Mouse (Mus musculus) kidney, embryonic 16.5 days (tissue): ENCODE measurements around the gene Hba-a1. TPM values are rescaled to one million over a fixed set of nuclear protein-coding genes. Genes with fewer than 3 reads are reported as not detected.
"Not testable (repeated sequence)": the region's sequence is repeated elsewhere in the genome, so short reads cannot be mapped to it uniquely, and the experiment has no call there.

Source experiments
- ATAC-seq: fragments of 200-750 bp; cut with Nextera tagmentation; 2 replicates; pipeline ENCODE4 v1.8.0; 2017; ENCODE audit warnings: moderate TSS enrichment; ENCODE audit not compliant: low FRiP score, low TSS enrichment
- H3K27ac ChIP-seq: fragments of 300-500 bp; sonication (generic); 2 replicates; pipeline ENCODE4 v1.5.1; 2014; ENCODE audit warnings: low read length
- H3K27me3 ChIP-seq: fragments of 300-500 bp; sonication (generic); 2 replicates; pipeline ENCODE4 v1.6.1; 2014; ENCODE audit warnings: low read length, control low read depth, mixed read lengths; ENCODE audit not compliant: insufficient read depth
- H3K36me3 ChIP-seq: fragments of 300-500 bp; sonication (generic); 2 replicates; pipeline ENCODE4 v1.6.1; 2014; ENCODE audit warnings: low read length, control low read depth, mixed read lengths; ENCODE audit not compliant: insufficient read depth
- H3K4me1 ChIP-seq: fragments of 300-500 bp; sonication (generic); 2 replicates; pipeline ENCODE4 v1.6.1; 2014; ENCODE audit warnings: low read length, control low read depth, mixed read lengths; ENCODE audit not compliant: insufficient read depth
- H3K4me2 ChIP-seq: fragments of 300-500 bp; sonication (generic); replicated peaks from 2 replicates; pipeline ENCODE4 v1.6.1; 2014; ENCODE audit warnings: low read depth, low read length
- H3K4me3 ChIP-seq: fragments of 300-500 bp; sonication (generic); 2 replicates; pipeline ENCODE4 v1.5.1; 2014; ENCODE audit warnings: mild to moderate bottlenecking, low read length
- H3K9ac ChIP-seq: fragments of 300-500 bp; sonication (generic); replicated peaks from 2 replicates; pipeline ENCODE4 v1.6.1; 2014; ENCODE audit warnings: low read length
- H3K9me3 ChIP-seq: fragments of 300-500 bp; sonication (generic); 2 replicates; pipeline ENCODE4 v1.6.1; 2016; ENCODE audit warnings: low read length, control low read depth
- WGBS: fragments of 180-500 bp; shearing (Covaris S2); extraction: QIAGEN DNeasy Blood & Tissue Kit; methylation state at CpG from one replicate; pipeline ENCODE4 v1.1.7; 2014; 5-methylcytosine and 5-hydroxymethylcytosine counted together
- polyA plus RNA-seq: library from polyadenylated mRNA; unstranded; fragments of >200 nt; fragmentation: Nextera tagmentation; extraction: Ambion mirVana; gene quantifications from 2 replicates; pipeline ENCODE4 v1.2.1, GENCODE M21; 2015

The Hba-a1 gene
- polyA plus RNA-seq = 4,198 and 4,493 TPM in 2 replicates

GRCm38 (mm10) chr11:32283091-32283777 lies at the start of gene Hba-a1:
TSS of gene Hba-a1 (plus strand) at chr11:32283511.
- not testable (repeated sequence) for ATAC-seq, H3K4me1 ChIP-seq, H3K4me2 ChIP-seq, H3K9me3 ChIP-seq, H3K4me3 ChIP-seq, H3K9ac ChIP-seq, H3K27ac ChIP-seq, H3K27me3 ChIP-seq, H3K36me3 ChIP-seq
- 43% methylated on average over 1 of the region's 5 CpGs for WGBS

GRCm38 (mm10) chr11:32233895-32234294 lies 49.4 kb upstream of the Hba-a1 start:
- H3K9ac ChIP-seq = no peak overlapping the region
- no peak overlapping the region for H3K4me3 ChIP-seq
- no peak overlapping the region for H3K4me2 ChIP-seq
- H3K4me1 ChIP-seq = peaks cover 13% of the 10 kb centered on the region
- H3K36me3 ChIP-seq = peaks cover 44% of the 10 kb centered on the region
- H3K27ac ChIP-seq = no peak overlapping the region
- 97% methylated on average over 3 of the region's 3 CpGs for WGBS
- H3K27me3 ChIP-seq = no peaks in the 10 kb centered on the region
- no peaks in the 10 kb centered on the region for H3K9me3 ChIP-seq
- ATAC-seq = no peak

GRCm38 (mm10) chr11:32234816-32235485 lies 48.4 kb upstream of the Hba-a1 start:
- Histone ChIP-seq H3K36me3 (peaks cover 44% of the 10 kb centered on the region), H3K4me2 (no peak overlapping the region), H3K27me3 (no peaks in the 10 kb centered on the region), H3K27ac (peak overlapping the region; percentile 59; the same call in 1 of the 2 replicates), H3K9me3 (no peaks in the 10 kb centered on the region), H3K4me3 (no peak overlapping the region), H3K9ac (no peak overlapping the region), H3K4me1 (peaks cover 13% of the 10 kb centered on the region)
- no peak for ATAC-seq
- WGBS = 81% methylated on average over 6 of the region's 6 CpGs

- Histone ChIP-seq H3K4me1 (peaks cover 13% of the 10 kb centered on the region), H3K36me3 (peaks cover 45% of the 10 kb centered on the region), H3K27ac (peak overlapping the region; percentile 59), H3K27me3 (no peaks in the 10 kb centered on the region), H3K4me3 (no peak overlapping the region), H3K9ac (no peak overlapping the region), H3K9me3 (no peaks in the 10 kb centered on the region), H3K4me2 (no peak overlapping the region)
- 59% methylated on average over 3 of the region's 3 CpGs for WGBS
- ATAC-seq = no peak
These were observed 47.7 kb upstream of the Hba-a1 start for GRCm38 (mm10) chr11:32235646-32236045.

- 69% methylated on average over 2 of the region's 2 CpGs for WGBS
- H3K4me2 ChIP-seq = no peak overlapping the region
- no peak overlapping the region for H3K9ac ChIP-seq
- H3K27me3 ChIP-seq = no peaks in the 10 kb centered on the region
- no peak for ATAC-seq
- H3K27ac ChIP-seq = peak overlapping the region; percentile 29; the same call in 1 of the 2 replicates
- no peaks in the 10 kb centered on the region for H3K9me3 ChIP-seq
- peaks cover 13% of the 10 kb centered on the region for H3K4me1 ChIP-seq
- no peak overlapping the region for H3K4me3 ChIP-seq
- H3K36me3 ChIP-seq = peaks cover 42% of the 10 kb centered on the region
These were observed 47.2 kb upstream of the Hba-a1 start for GRCm38 (mm10) chr11:32236132-32236531.

GRCm38 (mm10) chr11:32236712-32237410 lies 46.5 kb upstream of the Hba-a1 start:
- H3K4me3 ChIP-seq = no peak overlapping the region
- H3K9me3 ChIP-seq = no peaks in the 10 kb centered on the region
- no peaks in the 10 kb centered on the region for H3K27me3 ChIP-seq
- no peak overlapping the region for H3K27ac ChIP-seq
- WGBS = 57% methylated on average over 9 of the region's 9 CpGs
- H3K9ac ChIP-seq = no peak overlapping the region
- peaks cover 13% of the 10 kb centered on the region for H3K4me1 ChIP-seq
- H3K36me3 ChIP-seq = peaks cover 39% of the 10 kb centered on the region
- ATAC-seq = no peak
- no peak overlapping the region for H3K4me2 ChIP-seq

GRCm38 (mm10) chr11:32237411-32237795 lies 45.9 kb upstream of the Hba-a1 start:
- 92% methylated on average over 3 of the region's 3 CpGs for WGBS
- H3K9me3 ChIP-seq = no peaks in the 10 kb centered on the region
- H3K27me3 ChIP-seq = no peaks in the 10 kb centered on the region
- ATAC-seq = no peak
- H3K4me3 ChIP-seq = no peak overlapping the region
- no peak overlapping the region for H3K4me2 ChIP-seq
- no peak overlapping the region for H3K27ac ChIP-seq
- peaks cover 13% of the 10 kb centered on the region for H3K4me1 ChIP-seq
- no peak overlapping the region for H3K9ac ChIP-seq
- H3K36me3 ChIP-seq = peaks cover 37% of the 10 kb centered on the region

- Histone ChIP-seq H3K4me1 (peaks cover 17% of the 10 kb centered on the region), H3K27ac (no peak overlapping the region)
- ATAC-seq = 0 out of 2 replicates have a peak, but pooled peaks have one; percentile 26
These were observed 45.0 kb upstream of the Hba-a1 start for GRCm38 (mm10) chr11:32238093-32238860.

GRCm38 (mm10) chr11:32241391-32241790 lies 41.9 kb upstream of the Hba-a1 start:
- Histone ChIP-seq H3K4me2 (no peak overlapping the region), H3K27ac (no peak overlapping the region), H3K4me3 (no peak overlapping the region), H3K36me3 (peaks cover 14% of the 10 kb centered on the region), H3K9me3 (no peaks in the 10 kb centered on the region), H3K9ac (no peak overlapping the region), H3K4me1 (peaks cover 20% of the 10 kb centered on the region), H3K27me3 (no peaks in the 10 kb centered on the region)
- no peak for ATAC-seq

More at GRCm38 (mm10) chr11:32238093-32238860, 45.0 kb upstream of the Hba-a1 start:
- Histone ChIP-seq H3K9ac (no peak overlapping the region), H3K4me3 (no peak overlapping the region), H3K4me2 (no peak overlapping the region), H3K9me3 (no peaks in the 10 kb centered on the region), H3K27me3 (no peaks in the 10 kb centered on the region), H3K36me3 (peaks cover 28% of the 10 kb centered on the region)
- WGBS = 63% methylated on average over 5 of the region's 5 CpGs
